Mouse (Mus musculus) embryonic facial prominence, embryonic 11.5 days (tissue): ENCODE data around the gene Vwa3a. TPM values are rescaled to one million over a fixed set of nuclear protein-coding genes. Genes with fewer than 3 reads are reported as not detected.

ENCODE experiments used
- ATAC-seq: fragments of 200-750 bp; cut with Nextera tagmentation; replicated peaks from 2 replicates; pipeline ENCODE4 v1.8.0; 2017; ENCODE audit warnings: low read depth; ENCODE audit not compliant: insufficient number of reproducible peaks, low FRiP score, low TSS enrichment
- DNase-seq: peaks from one replicate; pipeline ENCODE4 v3.0.0-alpha.2; 2015; ENCODE audit warnings: low spot score
- H3K27ac ChIP-seq: fragments of 300-500 bp; sonication (generic); replicated peaks from 2 replicates; pipeline ENCODE4 v1.5.1; 2014; ENCODE audit warnings: mild to moderate bottlenecking, low read depth, low read length, control low read depth
- H3K27me3 ChIP-seq: fragments of 300-500 bp; sonication (generic); 2 replicates; pipeline ENCODE4 v1.6.1; 2014; ENCODE audit warnings: mild to moderate bottlenecking, low read length, moderate library complexity, mixed read lengths; ENCODE audit not compliant: control insufficient read depth, insufficient read depth
- H3K36me3 ChIP-seq: fragments of 300-500 bp; sonication (generic); replicated peaks from 2 replicates; pipeline ENCODE4 v1.6.1; 2014; ENCODE audit warnings: low read depth, mild to moderate bottlenecking, low read length, moderate library complexity, mixed read lengths; ENCODE audit not compliant: control insufficient read depth, insufficient read depth
- H3K4me1 ChIP-seq: fragments of 300-500 bp; sonication (generic); 2 replicates; pipeline ENCODE4 v1.6.1; 2014; ENCODE audit warnings: low read length, mixed read lengths; ENCODE audit not compliant: control insufficient read depth, insufficient read depth
- H3K4me2 ChIP-seq: fragments of 300-500 bp; sonication (generic); 2 replicates; pipeline ENCODE4 v1.6.1; 2014; ENCODE audit warnings: low read depth, mild to moderate bottlenecking, control low read depth, low read length, moderate library complexity
- H3K4me3 ChIP-seq: fragments of 300-500 bp; sonication (generic); 2 replicates; pipeline ENCODE4 v1.5.1; 2014; ENCODE audit warnings: low read depth, low read length, control low read depth
- H3K9ac ChIP-seq: fragments of 300-500 bp; sonication (generic); replicated peaks from 2 replicates; pipeline ENCODE4 v1.6.1; 2014; ENCODE audit warnings: mild to moderate bottlenecking, control low read depth, low read length
- H3K9me3 ChIP-seq: fragments of 300-500 bp; sonication (generic); replicated peaks from 2 replicates; pipeline ENCODE4 v1.6.1; 2016; ENCODE audit warnings: mild to moderate bottlenecking, low read length, inconsistent platforms, mixed read lengths; ENCODE audit not compliant: control insufficient read depth
- WGBS: fragments of 180-500 bp; shearing (Covaris S2); extraction: QIAGEN DNeasy Blood & Tissue Kit; methylation state at CpG from one replicate; pipeline ENCODE4 v1.1.7; 2014; 5-methylcytosine and 5-hydroxymethylcytosine counted together
- polyA plus RNA-seq: library from polyadenylated mRNA; unstranded; fragments of >200 nt; fragmentation: Nextera tagmentation; extraction: Ambion mirVana; gene quantifications from 2 replicates; pipeline ENCODE4 v1.2.1, GENCODE M21; 2014

The Vwa3a gene
- polyA plus RNA-seq, 1 experiment from 2014 or later: 0.24 TPM

- no peak overlapping the region for H3K9ac ChIP-seq
- no peak overlapping the region for H3K4me3 ChIP-seq
- H3K4me1 ChIP-seq: no peaks in the 10 kb centered on the region; the same call in 1 of the 2 replicates
- no peaks in the 10 kb centered on the region for H3K9me3 ChIP-seq
- ATAC-seq (no peak), DNase-seq (peak; percentile 49)
- no peak overlapping the region for H3K27ac ChIP-seq
- 17% methylated on average over 3 of the region's 3 CpGs for WGBS
- H3K36me3 ChIP-seq: no peaks in the 10 kb centered on the region
- H3K27me3 ChIP-seq: no peaks in the 10 kb centered on the region
- no peak overlapping the region for H3K4me2 ChIP-seq
These were observed 87.3 kb downstream of the Vwa3a start for GRCm38 (mm10) chr7:120826408-120826807.

GRCm38 (mm10) chr7:120830431-120831381, 91.6 kb downstream of the Vwa3a start:
- Histone ChIP-seq H3K27me3 (no peaks in the 10 kb centered on the region), H3K27ac (no peak overlapping the region), H3K4me2 (peak overlapping the region; percentile 50), H3K4me3 (peak overlapping the region; percentile 45), H3K36me3 (no peaks in the 10 kb centered on the region), H3K4me1 (no peaks in the 10 kb centered on the region; the same call in 1 of the 2 replicates), H3K9me3 (no peaks in the 10 kb centered on the region), H3K9ac (peak overlapping the region; percentile 49)
- ATAC-seq: no peak; the same call in 1 of the 2 replicates
- peak; percentile 69 for DNase-seq
- WGBS: 1% methylated on average over 46 of the region's 46 CpGs

- no peak overlapping the region for H3K9ac ChIP-seq
- no peak for ATAC-seq
- peak overlapping the region; percentile 44 for H3K4me3 ChIP-seq
- DNase-seq: no peak
- WGBS: 53% methylated on average over 6 of the region's 6 CpGs
- no peaks in the 10 kb centered on the region for H3K27me3 ChIP-seq
- H3K4me1 ChIP-seq: no peaks in the 10 kb centered on the region; the same call in 1 of the 2 replicates
- H3K36me3 ChIP-seq: no peaks in the 10 kb centered on the region
- H3K9me3 ChIP-seq: no peaks in the 10 kb centered on the region
- H3K4me2 ChIP-seq: peak overlapping the region; percentile 65
- no peak overlapping the region for H3K27ac ChIP-seq
These were observed 95.3 kb downstream of the Vwa3a start for GRCm38 (mm10) chr7:120834426-120834825.

GRCm38 (mm10) chr7:120834863-120835372, 95.8 kb downstream of the Vwa3a start:
- Histone ChIP-seq H3K9ac (peak overlapping the region; percentile 14; the same call in 1 of the 2 replicates), H3K27ac (no peak overlapping the region), H3K4me3 (peak overlapping the region; percentile 44), H3K4me2 (peak overlapping the region; percentile 65), H3K9me3 (no peaks in the 10 kb centered on the region), H3K4me1 (no peaks in the 10 kb centered on the region; the same call in 1 of the 2 replicates), H3K36me3 (no peaks in the 10 kb centered on the region), H3K27me3 (no peaks in the 10 kb centered on the region)
- DNase-seq: peak; percentile 85
- 14% methylated on average over 14 of the region's 14 CpGs for WGBS
- peak; percentile 77 for ATAC-seq

- H3K9me3 ChIP-seq: no peaks in the 10 kb centered on the region
- ATAC-seq: peak; percentile 84
These were observed 96.6 kb downstream of the Vwa3a start for GRCm38 (mm10) chr7:120835449-120836359.

GRCm38 (mm10) chr7:120836361-120836760, 97.2 kb downstream of the Vwa3a start:
- WGBS: 4% methylated on average over 12 of the region's 12 CpGs
- Histone ChIP-seq H3K9ac (no peak overlapping the region), H3K4me3 (peak overlapping the region; percentile 44)

More at GRCm38 (mm10) chr7:120835449-120836359, 96.6 kb downstream of the Vwa3a start:
- 1% methylated on average over 41 of the region's 41 CpGs for WGBS
- no peaks in the 10 kb centered on the region for H3K36me3 ChIP-seq
- peak; percentile 94 for DNase-seq
- peak overlapping the region; percentile 14; the same call in 1 of the 2 replicates for H3K9ac ChIP-seq
- peak overlapping the region; percentile 44 for H3K4me3 ChIP-seq
- no peaks in the 10 kb centered on the region for H3K27me3 ChIP-seq
- no peak overlapping the region for H3K27ac ChIP-seq
- H3K4me1 ChIP-seq: no peaks in the 10 kb centered on the region; the same call in 1 of the 2 replicates
- peak overlapping the region; percentile 65 for H3K4me2 ChIP-seq

GRCm38 (mm10) chr7:120838436-120839160, 99.5 kb downstream of the Vwa3a start:
- no peaks in the 10 kb centered on the region for H3K36me3 ChIP-seq
- no peaks in the 10 kb centered on the region for H3K9me3 ChIP-seq
- ATAC-seq (no peak), DNase-seq (no peak)
- H3K27me3 ChIP-seq: no peaks in the 10 kb centered on the region
- H3K4me3 ChIP-seq: no peak overlapping the region
- WGBS: 73% methylated on average over 5 of the region's 5 CpGs
- H3K4me1 ChIP-seq: no peaks in the 10 kb centered on the region
- H3K27ac ChIP-seq: no peak overlapping the region
- no peak overlapping the region for H3K9ac ChIP-seq
- H3K4me2 ChIP-seq: no peak overlapping the region

More at GRCm38 (mm10) chr7:120836361-120836760, 97.2 kb downstream of the Vwa3a start:
- Histone ChIP-seq H3K4me2 (peak overlapping the region; percentile 30), H3K27me3 (no peaks in the 10 kb centered on the region), H3K4me1 (no peaks in the 10 kb centered on the region; the same call in 1 of the 2 replicates), H3K9me3 (no peaks in the 10 kb centered on the region), H3K36me3 (no peaks in the 10 kb centered on the region), H3K27ac (no peak overlapping the region)
- DNase-seq (peak; percentile 70), ATAC-seq (no peak)
